Mouse (Mus musculus) G1E (cell line): ENCODE results near the gene Gsto1. TPM values are rescaled to one million over a fixed set of nuclear protein-coding genes. Genes with fewer than 3 reads are reported as not detected.

Source experiments
- ATAC-seq: 2 replicates; pipeline ENCODE4 v1.8.0; 2016; ENCODE audit warnings: mild to moderate bottlenecking; ENCODE audit not compliant: insufficient number of reproducible peaks, poor library complexity, low FRiP score, severe bottlenecking; ENCODE audit errors: extremely low read depth
- DNase-seq: peaks from one replicate; pipeline ENCODE4 v3.0.0; 2012; ENCODE audit warnings: low spot score
- H3K27me3 ChIP-seq: 2 replicates; pipeline ENCODE4 v1.6.1; 2012; ENCODE audit warnings: mild to moderate bottlenecking, low read length, inconsistent platforms; ENCODE audit not compliant: insufficient read depth
- H3K36me3 ChIP-seq: replicated peaks from 2 replicates; pipeline ENCODE3; 2012; ENCODE audit warnings: mild to moderate bottlenecking, inconsistent platforms
- H3K4me1 ChIP-seq: 2 replicates; pipeline ENCODE4 v1.6.1; 2012; ENCODE audit warnings: low read depth, low read length, inconsistent platforms, mixed read lengths; ENCODE audit not compliant: insufficient read depth
- H3K4me3 ChIP-seq: 2 replicates; pipeline ENCODE4 v1.5.1; 2012; ENCODE audit warnings: low read depth, mild to moderate bottlenecking, inconsistent platforms, low read length, moderate library complexity, mixed read lengths
- H3K9me3 ChIP-seq: replicated peaks from 2 replicates; pipeline ENCODE4 v1.6.1; 2012; ENCODE audit warnings: inconsistent platforms
- CTCF ChIP-seq: IDR thresholded peaks from 2 replicates; pipeline ENCODE4 v1.5.1; 2012; ENCODE audit warnings: low read depth, low read length, inconsistent platforms, mixed read lengths
- GATA1 ChIP-seq: IDR thresholded peaks from 2 replicates; pipeline ENCODE4 v1.6.1; 2012; ENCODE audit warnings: borderline replicate concordance, low read length, inconsistent platforms, mixed read lengths
- GATA2 ChIP-seq: IDR thresholded peaks from 2 replicates; pipeline ENCODE4 v1.6.1; 2012; ENCODE audit warnings: low read depth, low read length, inconsistent platforms, borderline replicate concordance
- POLR2AphosphoS5 ChIP-seq: IDR thresholded peaks from 2 replicates; pipeline ENCODE4 v1.6.1; 2012; ENCODE audit warnings: low read depth, low read length, inconsistent platforms; ENCODE audit not compliant: insufficient replicate concordance
- TAL1 ChIP-seq: conservative IDR thresholded peaks from 2 replicates; pipeline ENCODE4 v1.6.1; 2012; ENCODE audit warnings: low read depth, low read length, inconsistent platforms, mixed read lengths
- polyA plus RNA-seq: library from polyadenylated mRNA; stranded (reverse); fragments of >175 nt; gene quantifications from 2 replicates; pipeline ENCODE4 v1.2.3, GENCODE M21; 2012
- total RNA-seq, 2 experiments: library from RNA; stranded (forward) in 1 of 2; stranded (reverse) in 1 of 2; fragments of 200-1000 nt in 1 of 2; fragments of >200 nt in 1 of 2; fragmentation: Nextera tagmentation in 1 of 2; gene quantifications; 2 replicates each; pipeline ENCODE4 v1.2.3; 2014 to 2017

Gene Gsto1
- total and polyA plus RNA-seq, 3 experiments: 33.8 to 45.1 (median 35.0) TPM

- ATAC-seq (no peak), DNase-seq (no peak)
- peaks cover 43% of the 10 kb centered on the region for H3K36me3 ChIP-seq
- TF ChIP-seq CTCF (no peak), GATA1 (no peak), GATA2 (no peak), POLR2AphosphoS5 (no peak), TAL1 (no peak)
- peaks cover 38% of the 10 kb centered on the region for H3K4me1 ChIP-seq
- H3K27me3 ChIP-seq: no peaks in the 10 kb centered on the region
- peaks cover 45% of the 10 kb centered on the region for H3K9me3 ChIP-seq
- H3K4me3 ChIP-seq: no peak overlapping the region
These were observed 58.6 kb downstream of the Gsto1 start for GRCm38 (mm10) chr19:47913344-47913743.

GRCm38 (mm10) chr19:47914191-47914590 is 59.4 kb downstream of the Gsto1 start:
- DNase-seq (no peak), ATAC-seq (no peak)
- Histone ChIP-seq H3K27me3 (no peaks in the 10 kb centered on the region), H3K4me3 (no peak overlapping the region), H3K4me1 (peaks cover 34% of the 10 kb centered on the region), H3K9me3 (peaks cover 49% of the 10 kb centered on the region), H3K36me3 (peaks cover 36% of the 10 kb centered on the region)
- no peak for TF ChIP-seq GATA2
- no peak for TF ChIP-seq TAL1
- no peak for TF ChIP-seq CTCF
- no peak for TF ChIP-seq GATA1
- no peak for TF ChIP-seq POLR2AphosphoS5

Other genes starting within 250 kb of the Gsto1 start
- not detected in 2 replicates for gene Col17a1, start 162.9 kb upstream of the Gsto1 start, total RNA-seq (2014; fragmentation: Nextera tagmentation)
- 0.05 and 0.17 TPM in 2 replicates for gene Col17a1, start 162.9 kb upstream of the Gsto1 start, total RNA-seq (2017)
- not detected in 2 replicates for gene Col17a1, start 162.9 kb upstream of the Gsto1 start, polyA plus RNA-seq
- gene Sfr1, start 123.3 kb upstream of the Gsto1 start, total RNA-seq (2014; fragmentation: Nextera tagmentation): 80.1 and 88.6 TPM in 2 replicates
- gene Sfr1, start 123.3 kb upstream of the Gsto1 start, total RNA-seq (2017): 151 and 187 TPM in 2 replicates
- 12.3 and 17.1 TPM in 2 replicates for gene Sfr1, start 123.3 kb upstream of the Gsto1 start, polyA plus RNA-seq
- 2.6 and 4.7 TPM in 2 replicates for gene Gsto2, start 10.6 kb downstream of the Gsto1 start, total RNA-seq (2014; fragmentation: Nextera tagmentation)
- 0.58 and 0.76 TPM in 2 replicates for gene Gsto2, start 10.6 kb downstream of the Gsto1 start, total RNA-seq (2017)
- 0.11 TPM in 1 of 2 replicates, not detected in the other for gene Gsto2, start 10.6 kb downstream of the Gsto1 start, polyA plus RNA-seq
- not detected in 2 replicates for gene Cfap43, start 64.3 kb downstream of the Gsto1 start, total RNA-seq (2014; fragmentation: Nextera tagmentation)
- 0.05 and 0.06 TPM in 2 replicates for gene Cfap43, start 64.3 kb downstream of the Gsto1 start, total RNA-seq (2017)
- gene Cfap43, start 64.3 kb downstream of the Gsto1 start, polyA plus RNA-seq: not detected in 2 replicates
- gene Itprip, start 64.3 kb downstream of the Gsto1 start, total RNA-seq (2014; fragmentation: Nextera tagmentation): 1.5 and 3.4 TPM in 2 replicates
- 3.4 and 3.5 TPM in 2 replicates for gene Itprip, start 64.3 kb downstream of the Gsto1 start, total RNA-seq (2017)
- gene Itprip, start 64.3 kb downstream of the Gsto1 start, polyA plus RNA-seq: 2.4 and 3.5 TPM in 2 replicates
- not detected in 2 replicates for gene Cfap58, start 82.7 kb downstream of the Gsto1 start, total RNA-seq (2014; fragmentation: Nextera tagmentation)
- not detected in 2 replicates for gene Cfap58, start 82.7 kb downstream of the Gsto1 start, total RNA-seq (2017)
- gene Cfap58, start 82.7 kb downstream of the Gsto1 start, polyA plus RNA-seq: not detected in 2 replicates